Mouse (Mus musculus) heart, adult 11 months (tissue): ENCODE data around the gene Ppp2r5a.

Source experiments
- DNase-seq: peaks from one replicate; pipeline ENCODE4 v3.0.0; 2022

Gene Ppp2r5a

DNA sequence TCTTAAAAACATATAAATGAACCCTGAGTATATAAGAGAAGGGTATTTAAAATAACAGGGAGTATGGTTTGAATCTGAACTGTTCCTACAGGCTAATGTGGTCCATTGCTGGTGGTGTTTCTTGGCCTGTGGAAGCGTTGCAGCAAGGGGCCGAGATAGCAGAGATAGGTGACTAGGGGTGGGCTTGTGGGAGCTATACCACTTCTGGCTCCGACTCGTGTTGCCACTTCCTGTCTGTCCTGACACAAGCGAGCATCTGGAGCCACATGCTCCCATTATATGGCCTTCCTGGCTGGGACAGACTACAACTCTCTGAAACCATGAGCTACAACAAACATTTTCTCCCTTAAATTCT lies 27.5 kb downstream of the Ppp2r5a start:
- DNase-seq = no peak

DNA sequence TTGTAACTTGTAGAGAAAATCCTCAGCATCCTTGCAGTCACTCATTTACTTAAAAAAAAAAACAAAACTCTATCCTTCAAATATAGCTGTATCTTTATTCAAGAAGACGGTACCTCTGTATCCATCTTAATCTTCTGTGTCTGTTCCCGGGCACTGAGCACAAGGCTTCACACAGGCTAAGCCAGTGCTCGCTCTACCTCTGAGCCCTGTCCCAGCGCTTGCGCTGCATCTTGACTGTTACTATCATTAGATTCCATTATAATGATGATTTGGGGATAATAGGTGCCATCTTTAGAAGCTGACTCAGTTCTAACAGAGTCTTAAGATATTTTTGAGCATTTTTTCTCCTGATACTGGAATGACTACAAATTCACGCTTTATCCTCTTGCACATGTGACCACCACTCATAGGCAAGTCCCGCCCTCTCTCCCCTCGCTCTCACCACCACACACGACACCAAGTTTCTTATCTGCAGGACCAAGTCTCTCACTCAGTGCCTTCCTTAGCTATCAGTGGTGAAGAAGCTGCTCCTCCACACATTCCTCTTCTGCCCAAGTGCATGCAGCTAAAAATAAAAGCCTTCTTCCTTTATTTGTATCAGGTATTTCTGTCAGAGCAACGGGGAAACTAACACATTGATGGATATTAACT lies 28.0 kb downstream of the Ppp2r5a start:
- no peak for DNase-seq

DNA sequence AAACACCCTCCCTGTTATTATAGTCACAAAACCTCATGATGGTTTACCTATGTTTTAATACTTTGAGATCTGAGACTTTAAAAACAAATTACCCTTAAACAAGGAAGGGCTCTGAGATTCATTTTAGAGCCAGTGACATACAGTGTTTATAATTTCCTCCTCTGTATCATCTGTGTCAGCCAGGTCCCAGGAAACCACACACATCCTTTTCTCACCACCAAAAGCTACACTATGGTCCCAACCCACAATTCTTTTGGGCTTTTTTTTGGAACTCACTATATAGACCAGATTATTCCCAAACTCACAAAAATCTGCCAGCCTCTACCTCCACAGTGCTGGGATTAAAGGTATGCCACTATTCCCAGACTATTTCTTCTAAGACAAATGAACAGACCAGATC lies 33.9 kb downstream of the Ppp2r5a start:
- peak; percentile 31 for DNase-seq

DNA sequence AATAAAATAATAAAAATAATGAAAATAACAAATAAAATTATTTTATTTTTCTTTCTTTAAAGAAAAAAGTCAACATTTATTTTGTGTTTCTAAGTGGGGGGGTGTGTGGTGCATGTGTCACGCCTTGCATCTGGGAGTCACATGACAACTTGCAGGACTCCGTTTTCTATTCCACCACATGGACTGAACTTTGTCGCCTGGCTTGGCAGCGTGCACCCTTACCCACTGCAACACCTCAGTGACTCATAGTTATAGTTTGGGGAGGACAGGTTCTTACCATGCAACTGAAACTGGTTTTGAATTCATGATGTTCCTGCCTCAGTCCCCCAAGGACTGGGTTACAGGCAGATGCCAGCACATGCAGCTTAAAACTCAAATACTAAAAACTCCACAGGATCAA lies 34.9 kb downstream of the Ppp2r5a start:
- DNase-seq = peak; percentile 87

DNA sequence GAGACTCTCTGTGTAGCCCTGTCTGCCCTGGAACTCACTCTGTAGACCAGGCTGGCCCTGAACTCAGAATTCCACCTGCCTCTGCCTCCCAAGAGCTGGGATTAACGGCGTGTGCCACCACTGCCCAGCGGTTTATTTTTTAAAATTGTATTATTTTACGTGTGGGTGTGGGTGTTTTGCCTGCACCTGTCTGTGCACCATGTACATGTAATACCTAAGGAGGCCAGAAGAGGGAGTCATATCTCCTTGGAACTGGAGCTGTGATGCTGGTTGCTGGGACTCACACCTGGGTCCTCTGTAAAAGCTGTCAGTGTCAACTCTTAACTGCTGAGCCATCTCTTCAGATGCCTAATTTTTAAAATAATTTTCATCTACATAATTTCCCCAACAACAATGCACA lies 38.6 kb downstream of the Ppp2r5a start:
- DNase-seq = peak; percentile 89

DNA sequence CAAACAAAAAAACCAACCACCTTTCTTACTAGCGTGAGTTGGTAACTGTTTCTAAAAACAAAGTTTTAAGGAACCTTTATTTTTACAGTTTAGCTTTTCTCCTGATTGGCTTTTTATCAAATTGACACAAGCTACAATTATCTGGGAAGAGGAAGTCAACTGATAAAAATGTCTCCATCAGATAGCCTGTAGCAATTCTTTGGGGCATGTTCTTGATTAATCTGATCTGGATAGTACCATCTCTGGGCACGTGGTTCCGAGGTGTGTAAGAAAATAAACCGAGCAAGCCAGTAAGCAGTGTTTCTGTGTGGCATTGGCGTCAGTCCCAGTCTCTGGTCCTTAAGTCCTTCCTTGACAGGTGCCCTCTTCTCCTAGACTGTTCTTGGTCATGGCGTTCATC lies 40.7 kb downstream of the Ppp2r5a start:
- no peak for DNase-seq

DNA sequence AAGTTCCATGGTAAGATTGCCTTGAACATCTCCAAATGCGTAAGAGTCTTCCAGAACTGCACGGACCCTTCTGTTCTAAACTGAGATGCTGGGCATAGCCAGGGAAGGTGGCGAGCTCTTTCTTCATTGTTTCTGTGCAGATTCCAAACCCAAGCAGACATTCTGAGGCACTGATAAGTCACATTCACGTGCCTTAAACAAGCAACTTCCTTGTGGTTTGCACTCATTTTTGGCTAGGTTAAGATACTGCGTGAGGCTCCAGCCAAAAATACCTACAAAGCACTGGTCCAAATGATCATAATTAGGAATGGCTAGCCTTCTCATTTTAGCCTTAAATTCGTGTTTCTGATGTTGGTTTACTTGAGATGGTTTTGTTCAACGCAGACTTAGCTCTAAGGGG lies 43.6 kb downstream of the Ppp2r5a start:
- DNase-seq = peak; percentile 19

DNA sequence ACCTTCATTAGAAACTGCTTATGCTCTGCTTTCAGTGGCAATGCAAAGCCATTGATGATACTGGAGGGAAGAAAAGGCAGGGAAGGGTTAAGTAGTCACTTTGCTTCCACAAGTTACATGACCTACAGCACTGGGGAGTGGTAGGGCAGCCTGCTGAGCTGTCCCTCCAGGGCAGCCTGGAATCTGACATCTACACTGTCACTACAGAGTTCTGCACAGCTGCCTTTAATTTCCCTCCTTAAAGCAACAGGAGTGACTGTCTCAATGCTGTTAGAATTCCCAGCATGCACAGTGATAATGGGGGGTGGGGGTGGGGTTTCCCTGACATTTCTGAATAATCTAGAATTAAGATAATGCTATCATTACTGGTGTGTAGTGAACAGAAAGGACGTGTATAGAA lies 46.1 kb downstream of the Ppp2r5a start:
- peak; percentile 11 for DNase-seq

DNA sequence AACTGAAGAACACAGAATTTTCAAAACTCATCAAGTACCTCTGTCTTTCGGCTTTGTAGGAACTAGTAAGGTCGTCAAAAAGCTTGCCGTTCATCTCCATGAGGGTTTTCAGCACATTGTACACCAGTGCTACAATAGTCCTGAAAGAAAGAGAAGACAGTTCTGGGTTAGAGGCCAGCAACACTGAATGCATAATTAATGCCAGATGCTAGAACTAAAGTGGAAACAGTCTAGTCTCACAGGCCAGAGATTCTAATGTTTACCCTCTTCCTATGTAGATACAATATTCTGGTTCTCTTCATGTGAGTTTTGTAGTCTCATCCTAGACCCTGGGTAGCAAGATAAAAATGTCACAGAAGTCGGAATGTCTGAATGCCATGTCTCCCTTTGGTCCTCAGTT lies 49.2 kb downstream of the Ppp2r5a start:
- no peak for DNase-seq

DNA sequence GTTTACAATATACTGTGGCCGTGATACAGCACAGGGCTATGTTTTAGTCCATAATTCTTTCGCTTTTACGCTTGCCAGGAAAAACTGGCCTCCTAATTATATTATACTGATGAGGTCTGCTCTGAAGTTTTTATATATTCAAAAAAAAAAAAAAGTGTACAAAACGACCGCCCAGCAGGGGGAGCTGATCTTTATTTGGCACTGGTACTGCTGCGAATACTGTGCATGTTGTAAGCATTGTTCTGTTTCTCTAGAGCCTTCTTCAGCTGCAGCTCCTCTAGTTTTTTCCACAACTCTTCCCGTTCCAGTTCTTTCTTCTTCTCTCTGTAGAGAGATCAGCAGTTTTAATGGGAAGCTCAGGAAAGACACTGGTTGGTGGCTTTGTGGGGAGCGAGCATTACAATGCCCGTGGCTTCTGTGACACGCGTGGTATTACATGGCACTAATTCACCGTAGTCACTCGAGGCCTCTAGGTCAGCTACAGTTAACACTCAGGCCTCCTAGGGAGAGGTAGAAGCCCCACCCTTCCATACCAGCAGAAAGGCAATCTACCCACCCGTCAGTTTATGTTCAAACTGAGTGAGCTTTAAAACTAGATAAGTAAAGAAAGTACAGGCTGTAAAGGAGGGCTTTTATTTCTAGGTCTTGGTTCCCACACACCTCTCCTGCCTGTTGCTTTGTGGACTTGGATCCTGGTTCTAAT lies 50.1 kb downstream of the Ppp2r5a start:
- DNase-seq = peak; percentile 90

DNA sequence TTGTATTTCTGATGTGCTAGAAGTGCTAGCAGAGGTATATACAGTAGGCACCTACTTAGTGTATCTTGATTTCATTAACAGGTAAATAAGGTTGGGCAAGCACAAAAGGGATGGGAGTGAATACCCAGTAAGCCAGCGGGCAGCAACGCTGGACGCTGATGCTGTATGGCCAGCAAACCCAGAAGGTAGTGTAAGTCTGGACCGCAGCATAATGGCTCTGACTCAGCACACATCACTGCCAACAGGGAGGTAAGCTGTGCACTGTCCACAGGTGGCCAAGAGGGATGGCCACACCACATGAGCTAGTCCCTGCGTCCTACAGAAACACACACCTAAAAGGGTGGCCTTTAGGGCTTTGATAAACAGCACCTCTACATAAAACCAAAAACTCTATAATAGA lies 52.7 kb downstream of the Ppp2r5a start:
- peak; percentile 87 for DNase-seq

DNA sequence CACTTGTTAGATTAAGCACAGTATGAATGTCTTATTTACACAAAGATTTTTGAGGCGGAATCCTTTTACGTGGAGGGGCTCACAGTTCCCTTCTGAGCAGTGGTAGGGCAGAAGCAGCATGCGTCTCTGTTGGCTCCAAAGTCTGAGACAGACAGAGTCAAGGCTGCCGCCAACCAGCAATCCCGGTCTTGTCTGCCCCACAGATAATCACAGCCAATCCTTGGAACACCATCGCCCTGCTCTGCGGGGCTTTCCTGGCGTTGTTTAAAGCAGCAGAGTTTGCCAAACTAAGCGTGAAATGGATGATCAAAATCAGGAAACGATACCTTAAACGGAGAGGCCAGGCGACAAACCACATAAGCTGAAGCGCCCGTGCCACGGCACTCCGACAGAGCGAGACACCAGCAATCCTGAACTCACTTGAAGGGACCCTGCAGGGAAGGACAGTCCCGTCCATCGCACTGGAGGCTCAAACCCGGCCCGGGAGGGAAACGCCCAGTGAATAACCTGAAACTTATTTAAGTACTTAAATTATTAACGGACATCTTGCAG lies 53.5 kb downstream of the Ppp2r5a start:
- DNase-seq = peak; percentile 83

DNA sequence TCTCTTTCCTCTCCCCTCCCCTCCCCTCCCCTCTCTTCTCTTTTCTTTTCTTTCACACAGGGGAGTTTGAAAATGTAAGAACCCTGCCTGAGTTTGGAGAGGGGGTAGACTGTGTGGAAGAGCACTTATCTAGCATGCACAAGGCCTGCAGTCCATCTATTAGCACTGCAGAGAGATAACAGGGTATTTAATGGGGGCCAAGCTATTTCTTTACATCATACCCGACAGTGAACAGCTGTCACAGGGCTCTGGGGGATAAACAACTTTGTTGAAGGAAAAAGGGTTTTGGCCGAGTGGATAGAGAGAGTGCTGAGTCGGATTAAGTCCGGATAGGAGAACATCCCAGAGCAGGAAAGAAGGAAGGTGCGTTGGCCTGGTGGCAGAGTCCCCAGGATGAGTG lies 54.1 kb downstream of the Ppp2r5a start:
- peak; percentile 86 for DNase-seq

DNA sequence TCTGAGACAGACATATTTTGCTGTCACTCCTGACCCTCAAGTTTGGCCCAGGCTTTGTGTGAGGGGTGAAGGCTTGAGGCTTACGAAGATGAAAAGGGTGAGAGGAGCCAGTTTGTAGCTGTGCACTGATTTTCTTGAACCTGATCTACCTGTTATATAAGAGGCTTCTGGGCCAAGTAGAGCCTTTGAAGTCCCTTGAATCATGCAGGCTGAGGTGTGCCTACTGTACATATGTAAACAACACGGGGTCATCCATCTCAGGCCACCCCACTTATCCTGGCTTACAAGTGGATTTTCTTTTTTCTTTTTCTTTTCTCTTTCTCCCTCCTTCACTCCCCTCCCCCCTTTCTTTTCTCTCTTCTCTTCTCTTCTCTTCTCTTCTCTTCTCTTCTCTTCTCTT lies 54.5 kb downstream of the Ppp2r5a start:
- DNase-seq = no peak

DNA sequence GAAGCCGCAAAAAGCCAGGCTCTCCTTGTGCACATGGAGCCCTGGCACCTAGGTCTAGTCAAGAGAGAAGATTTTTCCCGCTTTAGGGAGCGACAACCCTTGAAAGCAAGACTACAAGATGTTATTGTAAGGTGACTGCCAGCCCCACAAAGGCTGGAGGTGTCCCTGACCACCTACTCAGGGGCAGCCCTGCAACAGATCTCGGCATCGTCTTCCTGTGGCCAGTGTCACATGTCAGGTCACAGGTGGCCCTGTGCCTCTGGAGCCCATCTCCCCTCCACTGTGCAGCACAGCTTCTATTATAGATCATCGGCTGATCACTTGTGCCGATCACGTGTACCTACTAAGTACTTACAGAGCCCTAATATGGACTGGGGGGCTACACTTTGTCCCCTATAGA lies 55.5 kb downstream of the Ppp2r5a start:
- DNase-seq = peak; percentile 75

DNA sequence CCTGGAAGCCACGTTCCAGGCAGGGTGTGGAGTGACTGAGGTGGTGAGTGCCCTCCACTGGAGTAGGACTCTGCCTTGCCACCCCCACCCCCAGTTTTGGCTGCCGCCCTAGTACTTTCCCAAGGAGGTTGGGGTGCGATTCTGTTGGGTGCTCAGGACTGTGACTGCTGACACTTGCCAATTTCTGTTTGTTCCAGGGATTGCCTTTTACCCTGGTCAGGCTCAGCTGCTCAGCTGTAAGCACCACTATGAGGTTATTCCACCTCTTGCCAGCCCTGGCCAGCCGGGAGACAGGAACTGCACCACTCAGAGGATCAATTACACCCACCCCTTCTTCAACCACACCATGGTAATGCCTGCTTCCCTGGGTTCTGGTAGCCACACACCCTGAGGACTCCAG lies 62.5 kb downstream of the Ppp2r5a start:
- DNase-seq = no peak

DNA sequence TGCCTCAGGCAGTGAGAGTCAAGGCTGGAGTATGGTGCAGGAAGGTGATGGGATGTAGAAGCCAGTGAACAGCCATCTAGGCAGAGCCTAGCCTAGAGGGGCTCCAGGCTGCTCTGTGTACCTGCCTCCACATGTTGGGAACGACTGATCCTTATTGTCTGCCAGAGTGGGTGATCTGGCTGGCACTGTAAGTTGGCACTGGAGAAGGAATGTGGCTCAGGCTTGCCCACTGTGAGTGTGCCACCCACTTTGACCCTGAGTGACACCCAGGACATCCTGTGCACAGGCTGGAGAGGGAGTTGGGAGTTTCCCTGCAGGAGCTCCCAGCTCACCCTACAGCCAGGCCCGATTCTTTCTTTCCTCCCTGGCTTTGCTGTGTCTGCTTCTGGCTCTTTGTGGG lies 63.2 kb downstream of the Ppp2r5a start:
- no peak for DNase-seq

DNA sequence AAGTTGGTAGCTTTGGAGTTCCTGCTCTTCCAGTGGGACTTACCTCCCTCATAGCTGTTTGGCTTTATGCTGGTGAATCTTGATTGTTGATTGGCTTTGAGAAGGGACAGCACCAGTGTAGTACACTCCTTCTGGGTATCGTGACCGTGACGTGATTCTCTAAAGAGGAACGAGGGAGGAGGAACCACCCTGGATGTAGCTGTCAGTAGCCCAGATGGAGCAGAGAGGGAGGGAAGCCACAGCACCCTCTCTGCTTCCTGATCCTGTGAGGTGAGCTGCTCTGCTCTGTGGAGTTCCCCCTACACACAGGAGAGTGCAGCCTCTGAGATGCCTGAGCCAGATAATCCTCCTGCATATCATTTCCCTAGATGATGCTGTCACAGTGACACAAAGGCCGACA lies 68.6 kb downstream of the Ppp2r5a start:
- no peak for DNase-seq

DNA sequence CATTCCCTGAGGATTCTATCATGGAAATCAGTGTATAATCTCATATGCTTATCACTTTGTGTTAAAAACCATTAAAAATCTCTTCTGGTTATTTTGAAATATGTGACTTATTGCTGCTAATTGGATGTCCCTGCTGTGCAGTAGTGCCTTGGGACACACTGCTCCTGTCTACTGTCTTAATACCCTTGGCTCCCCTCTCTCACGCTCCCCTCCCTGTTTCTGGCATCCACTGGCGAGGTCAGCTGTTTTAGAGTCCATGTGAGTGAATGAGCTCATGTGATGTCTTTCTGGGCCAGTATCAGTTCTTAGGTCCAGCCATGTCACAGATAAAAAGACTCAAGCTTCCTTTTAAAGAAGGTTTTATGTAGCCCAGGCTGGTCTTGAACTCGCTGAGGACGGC lies 72.7 kb downstream of the Ppp2r5a start:
- no peak for DNase-seq

DNA sequence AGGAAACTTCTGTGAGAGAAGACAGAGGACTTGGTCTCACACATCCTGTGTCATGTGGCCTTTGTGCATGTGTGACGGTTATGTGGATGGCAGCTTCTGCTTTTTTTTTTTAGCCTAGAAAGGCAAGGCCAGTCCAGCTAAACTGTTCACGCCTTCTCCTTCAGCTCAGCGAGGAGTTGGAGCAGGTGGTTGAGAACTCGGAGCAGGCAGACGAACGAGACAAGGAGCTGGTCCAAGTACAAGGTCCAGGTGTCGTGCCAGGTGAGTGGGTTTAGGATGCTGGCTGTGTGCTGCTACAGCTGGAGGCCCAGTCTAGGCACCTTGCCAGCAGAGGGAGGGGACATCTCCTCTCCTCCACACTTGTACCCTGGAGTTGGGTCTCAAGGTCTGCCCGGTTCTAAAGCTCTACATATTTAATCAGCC lies 75.0 kb downstream of the Ppp2r5a start:
- DNase-seq = peak; percentile 93

DNA sequence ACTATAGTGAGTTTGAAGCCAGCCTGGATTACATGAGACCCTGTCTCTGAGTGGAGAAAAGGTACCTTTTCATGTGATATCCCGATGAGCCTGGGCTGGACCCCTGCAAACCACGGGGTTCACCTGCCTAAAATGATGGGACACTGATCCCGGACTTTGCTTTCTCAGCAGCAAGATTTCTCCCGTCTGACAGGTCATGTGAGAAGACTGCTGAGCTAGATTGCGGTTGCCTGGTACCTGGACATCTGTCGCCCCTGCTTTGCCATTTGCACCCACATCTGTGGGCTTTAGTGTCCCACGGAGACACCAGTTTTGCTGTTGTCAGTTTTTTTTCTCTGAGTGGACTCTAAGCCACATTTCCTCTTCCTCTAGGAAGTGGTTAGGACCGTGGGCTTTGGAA lies 75.8 kb downstream of the Ppp2r5a start:
- no peak for DNase-seq

DNA sequence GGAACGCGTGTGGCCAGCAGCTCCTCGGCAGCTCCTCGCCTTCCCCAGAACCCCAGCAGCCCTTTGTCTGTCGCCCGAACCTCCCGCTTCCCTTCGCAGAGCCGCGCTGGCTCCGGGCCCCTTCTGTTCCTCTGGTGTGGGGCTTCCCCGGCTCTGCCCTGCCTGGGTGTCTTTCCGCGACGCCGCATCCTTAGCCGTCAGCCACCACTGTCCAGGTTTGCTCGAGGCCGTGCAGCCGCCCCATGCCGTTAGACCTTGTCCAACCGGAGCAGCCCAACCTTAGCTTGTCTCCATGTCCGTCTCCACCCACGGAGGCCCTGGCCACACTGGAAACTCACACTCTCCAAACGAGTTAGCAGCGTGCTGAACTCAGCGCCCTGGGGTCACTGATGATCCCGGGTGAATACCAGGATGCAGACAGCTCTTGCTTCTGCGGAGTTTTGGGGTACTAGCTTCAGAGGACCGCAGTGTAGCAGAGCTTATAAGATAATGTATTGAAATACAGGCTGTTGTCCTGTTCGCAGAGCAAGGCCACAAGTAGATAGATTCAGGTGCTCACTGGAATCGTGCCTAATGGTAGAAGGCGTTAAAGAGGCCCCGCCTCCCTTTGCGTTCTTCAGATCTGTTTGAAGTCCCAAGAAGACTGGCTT lies 76.7 kb downstream of the Ppp2r5a start:
- peak; percentile 96 for DNase-seq

DNA sequence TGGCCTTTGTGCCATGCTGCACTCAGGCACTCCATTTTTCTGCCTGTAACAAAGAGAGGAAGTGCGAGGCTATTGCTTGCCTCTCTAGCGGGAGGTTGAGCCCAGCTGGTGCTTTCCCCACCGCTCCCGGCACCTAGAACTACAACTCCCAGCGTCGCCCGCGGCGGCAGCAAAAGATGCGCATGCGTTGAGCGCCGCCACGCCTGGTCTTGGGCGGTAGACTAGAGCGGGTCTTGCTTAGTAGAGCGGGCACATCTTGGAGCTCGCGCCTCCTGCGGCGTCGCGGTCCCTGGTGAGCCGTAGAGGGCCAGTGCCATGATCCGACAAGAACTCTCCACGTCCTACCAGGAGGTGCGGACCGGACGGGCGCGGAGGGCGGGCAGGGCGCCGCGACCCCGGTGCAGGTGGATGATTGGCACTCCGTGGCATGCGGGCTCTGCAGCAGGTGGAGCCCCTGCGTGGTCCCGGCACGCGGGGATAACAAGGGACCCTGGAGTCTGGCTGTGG lies 77.3 kb downstream of the Ppp2r5a start, which contains the start of gene Tmem206:
TSS of gene Tmem206 (plus strand) at position 187 of the 507 bp plus-strand sequence.
- peak; percentile 99 for DNase-seq
